Mouse (Mus musculus): ENCODE measurements around the gene Sgip1. TPM values are rescaled to one million over a fixed set of nuclear protein-coding genes. Genes with fewer than 3 reads are reported as not detected.

Sgip1 gene
- polyA plus RNA-seq, 1 experiment from 2014 or later = 70.8 TPM

- Histone ChIP-seq H3K36me3 (ENCODE audit: control insufficient read depth, insufficient read depth, low read length) (no peaks in the 10 kb centered on the region), H3K27me3 (ENCODE audit: control insufficient read depth, insufficient read depth, low read length) (no peaks in the 10 kb centered on the region), H3K9ac (replicated peaks; ENCODE audit: low read length) (no peak overlapping the region), H3K4me3 (replicated peaks; ENCODE audit: low read depth, low read length) (no peak overlapping the region), H3K9me3 (ENCODE audit: control insufficient read depth, low read length) (no peaks in the 10 kb centered on the region), H3K4me2 (ENCODE audit: low read length) (no peak overlapping the region), H3K4me1 (ENCODE audit: control insufficient read depth, insufficient read depth, low read length) (no peaks in the 10 kb centered on the region), H3K27ac (replicated peaks; ENCODE audit: low read depth, low read length) (no peak overlapping the region)
- no peak for ATAC-seq (ENCODE audit: low FRiP score, low TSS enrichment)
- WGBS = 68% methylated on average over 5 of the region's 5 CpGs
- no peak for DNase-seq
Measured at GRCm38 (mm10) chr4:102771598-102772357, 30.7 kb downstream of the Sgip1 start.

DNA sequence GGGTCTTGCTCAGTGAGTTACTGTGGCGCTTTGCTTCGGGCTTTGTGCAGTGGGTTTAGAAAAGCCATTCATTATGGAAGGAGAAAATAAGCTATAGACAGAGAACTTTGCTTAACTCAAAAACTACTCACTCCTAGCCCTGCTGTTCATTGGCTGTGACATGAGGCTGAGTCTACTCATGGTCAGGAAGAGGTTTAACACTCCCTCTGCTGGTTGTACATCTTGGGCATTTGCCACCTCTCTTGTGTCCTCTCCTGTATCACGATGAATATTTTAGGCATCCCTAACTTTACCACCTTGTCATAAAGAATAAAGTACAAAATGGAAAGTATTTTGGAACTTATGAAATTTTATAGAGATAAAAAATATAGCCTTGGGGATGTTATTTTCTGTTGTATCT is 32.1 kb downstream of the Sgip1 start:
- Histone ChIP-seq H3K4me1 (ENCODE audit: control insufficient read depth, insufficient read depth, low read length) (no peaks in the 10 kb centered on the region), H3K27ac (replicated peaks; ENCODE audit: low read depth, low read length) (no peak overlapping the region), H3K9ac (replicated peaks; ENCODE audit: low read length) (no peak overlapping the region), H3K4me3 (replicated peaks; ENCODE audit: low read depth, low read length) (no peak overlapping the region), H3K36me3 (ENCODE audit: control insufficient read depth, insufficient read depth, low read length) (no peaks in the 10 kb centered on the region), H3K4me2 (ENCODE audit: low read length) (no peak overlapping the region), H3K9me3 (ENCODE audit: control insufficient read depth, low read length) (no peaks in the 10 kb centered on the region), H3K27me3 (ENCODE audit: control insufficient read depth, insufficient read depth, low read length) (no peaks in the 10 kb centered on the region)
- WGBS = 84% methylated on average over 3 of the region's 3 CpGs
- no peak for ATAC-seq (ENCODE audit: low FRiP score, low TSS enrichment)
- no peak for DNase-seq

DNA sequence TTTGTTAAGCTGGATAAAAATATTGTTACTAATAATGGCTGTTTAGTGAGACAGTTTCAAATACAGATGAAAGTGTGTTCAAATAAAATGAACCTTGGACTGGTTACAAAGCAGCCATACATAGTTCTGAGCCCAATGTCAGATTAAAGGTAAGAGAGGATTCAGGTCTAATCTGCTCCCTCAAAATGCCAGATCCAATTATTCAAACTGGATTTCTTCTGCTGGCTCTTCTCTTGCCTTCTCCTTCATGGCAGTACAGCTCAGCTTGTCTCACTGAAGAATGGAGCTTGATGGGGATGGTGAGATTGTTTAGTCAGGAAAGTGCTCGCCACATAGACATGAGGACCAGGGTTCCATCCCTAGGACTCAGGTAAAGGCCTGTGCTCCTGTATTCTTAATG is 32.7 kb downstream of the Sgip1 start:
- H3K27me3 ChIP-seq (ENCODE audit: control insufficient read depth, insufficient read depth, low read length) = no peaks in the 10 kb centered on the region
- H3K9me3 ChIP-seq (ENCODE audit: control insufficient read depth, low read length) = no peaks in the 10 kb centered on the region
- H3K27ac ChIP-seq (replicated peaks; ENCODE audit: low read depth, low read length) = no peak overlapping the region
- no peaks in the 10 kb centered on the region for H3K4me1 ChIP-seq (ENCODE audit: control insufficient read depth, insufficient read depth, low read length)
- no peaks in the 10 kb centered on the region for H3K36me3 ChIP-seq (ENCODE audit: control insufficient read depth, insufficient read depth, low read length)
- H3K4me3 ChIP-seq (replicated peaks; ENCODE audit: low read depth, low read length) = no peak overlapping the region
- no peak for ATAC-seq (ENCODE audit: low FRiP score, low TSS enrichment)
- WGBS = 94% methylated on average over 1 of the region's 1 CpGs
- no peak for DNase-seq
- no peak overlapping the region for H3K4me2 ChIP-seq (ENCODE audit: low read length)
- no peak overlapping the region for H3K9ac ChIP-seq (replicated peaks; ENCODE audit: low read length)

DNA sequence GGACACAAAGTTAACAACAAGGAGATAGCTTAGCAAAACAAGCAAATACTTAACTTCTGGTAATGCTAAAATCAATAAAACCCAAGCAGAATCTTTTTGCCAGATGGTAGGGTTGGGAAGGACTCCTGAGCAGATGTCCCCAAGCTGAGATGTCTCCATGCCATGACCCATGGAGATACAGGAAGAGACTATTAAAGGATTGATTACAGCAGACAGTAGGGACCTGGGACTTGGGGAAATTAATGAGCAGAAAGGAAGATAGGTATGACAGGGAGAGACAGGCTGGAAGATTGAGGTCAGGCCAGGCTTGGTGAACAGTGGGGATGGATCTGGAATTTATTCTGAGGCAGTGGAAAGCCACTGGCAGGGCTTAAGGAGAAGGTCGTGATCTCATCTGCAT is 33.5 kb downstream of the Sgip1 start:
- 81% methylated on average over 1 of the region's 1 CpGs for WGBS
- Histone ChIP-seq H3K27ac (replicated peaks; ENCODE audit: low read depth, low read length) (no peak overlapping the region), H3K4me3 (replicated peaks; ENCODE audit: low read depth, low read length) (no peak overlapping the region), H3K4me1 (ENCODE audit: control insufficient read depth, insufficient read depth, low read length) (no peaks in the 10 kb centered on the region), H3K9me3 (ENCODE audit: control insufficient read depth, low read length) (no peaks in the 10 kb centered on the region), H3K9ac (replicated peaks; ENCODE audit: low read length) (no peak overlapping the region), H3K4me2 (ENCODE audit: low read length) (no peak overlapping the region), H3K27me3 (ENCODE audit: control insufficient read depth, insufficient read depth, low read length) (no peaks in the 10 kb centered on the region), H3K36me3 (ENCODE audit: control insufficient read depth, insufficient read depth, low read length) (no peaks in the 10 kb centered on the region)
- DNase-seq (no peak), ATAC-seq (ENCODE audit: low FRiP score, low TSS enrichment) (no peak)

DNA sequence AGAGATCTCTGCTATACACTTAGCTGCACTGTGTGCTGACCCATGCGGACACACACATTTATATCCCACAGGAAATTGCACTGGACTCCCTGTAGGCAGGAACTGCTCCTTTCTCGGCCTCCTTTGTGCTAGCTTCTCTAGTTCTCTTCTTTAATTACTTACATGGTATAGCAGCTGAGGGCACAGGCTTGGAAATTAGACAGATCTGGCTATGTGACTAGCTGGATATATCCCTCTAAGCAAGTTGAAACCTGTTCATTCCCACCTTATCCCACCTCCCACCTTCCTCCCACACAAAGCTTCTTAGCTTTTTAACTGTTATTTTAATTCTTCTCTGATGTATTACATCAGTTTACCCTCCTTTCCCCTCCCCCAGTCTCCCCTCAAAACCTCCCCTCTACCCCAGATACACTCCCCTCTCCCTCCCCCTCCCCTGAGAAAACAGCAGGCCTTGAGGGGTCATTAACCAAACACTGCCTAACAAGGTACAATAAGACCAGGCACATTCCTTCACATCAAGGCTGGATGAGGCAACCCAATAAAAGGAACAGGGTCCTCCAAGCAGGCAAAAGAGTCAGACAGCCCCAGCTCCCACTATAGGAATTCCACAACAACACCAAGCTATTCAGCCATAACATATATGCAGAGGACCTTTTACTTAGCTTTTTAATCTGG is 34.6 kb downstream of the Sgip1 start:
- Histone ChIP-seq H3K4me1 (ENCODE audit: control insufficient read depth, insufficient read depth, low read length) (no peaks in the 10 kb centered on the region), H3K27ac (replicated peaks; ENCODE audit: low read depth, low read length) (no peak overlapping the region), H3K9ac (replicated peaks; ENCODE audit: low read length) (no peak overlapping the region), H3K36me3 (ENCODE audit: control insufficient read depth, insufficient read depth, low read length) (no peaks in the 10 kb centered on the region), H3K4me3 (replicated peaks; ENCODE audit: low read depth, low read length) (no peak overlapping the region), H3K4me2 (ENCODE audit: low read length) (no peak overlapping the region), H3K27me3 (ENCODE audit: control insufficient read depth, insufficient read depth, low read length) (no peaks in the 10 kb centered on the region), H3K9me3 (ENCODE audit: control insufficient read depth, low read length) (no peaks in the 10 kb centered on the region)
- 58% methylated on average over 2 of the region's 2 CpGs for WGBS
- no peak for DNase-seq
- ATAC-seq (ENCODE audit: low FRiP score, low TSS enrichment) = no peak

GRCm38 (mm10) chr4:102779902-102780301 is 38.8 kb downstream of the Sgip1 start:
- Histone ChIP-seq H3K4me3 (replicated peaks; ENCODE audit: low read depth, low read length) (no peak overlapping the region), H3K4me2 (ENCODE audit: low read length) (no peak overlapping the region), H3K9me3 (ENCODE audit: control insufficient read depth, low read length) (no peaks in the 10 kb centered on the region), H3K27me3 (ENCODE audit: control insufficient read depth, insufficient read depth, low read length) (no peaks in the 10 kb centered on the region), H3K4me1 (ENCODE audit: control insufficient read depth, insufficient read depth, low read length) (no peaks in the 10 kb centered on the region), H3K9ac (replicated peaks; ENCODE audit: low read length) (no peak overlapping the region), H3K36me3 (ENCODE audit: control insufficient read depth, insufficient read depth, low read length) (no peaks in the 10 kb centered on the region), H3K27ac (replicated peaks; ENCODE audit: low read depth, low read length) (no peak overlapping the region)
- DNase-seq = no peak
- 74% methylated on average over 6 of the region's 6 CpGs for WGBS
- ATAC-seq (ENCODE audit: low FRiP score, low TSS enrichment) = no peak

DNA sequence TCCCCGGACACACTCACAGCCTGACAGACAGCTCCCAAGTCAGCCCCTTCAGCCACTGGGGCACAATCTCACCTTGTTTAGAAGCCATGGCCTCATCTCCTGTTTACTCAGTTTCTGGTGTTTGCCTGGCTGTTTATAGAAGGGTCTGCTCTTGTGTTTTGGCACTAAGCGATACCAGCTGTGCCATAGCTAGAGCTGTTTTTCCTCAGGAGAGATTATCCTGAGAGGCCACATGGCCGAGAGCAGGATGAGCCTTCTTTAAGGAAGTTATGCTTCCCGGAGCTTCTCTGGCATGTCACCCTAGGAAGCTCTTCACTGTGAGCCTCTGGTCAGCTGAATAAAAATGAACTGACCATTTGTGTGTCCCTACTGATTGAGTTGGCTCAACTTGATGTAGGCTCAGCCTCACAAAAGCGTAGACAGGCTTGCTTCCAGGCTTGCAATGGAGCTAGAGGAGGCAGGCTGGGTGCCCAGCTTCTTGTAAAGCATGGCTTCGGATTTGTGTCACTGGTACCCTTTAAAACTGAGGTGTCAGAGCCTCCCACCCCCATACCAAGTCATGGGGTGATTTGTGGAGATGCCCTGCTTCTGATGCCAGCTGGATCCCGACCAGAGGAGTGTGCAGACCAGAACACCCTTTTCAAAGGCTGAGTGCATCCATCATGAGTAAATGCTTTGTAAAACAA is 42.1 kb downstream of the Sgip1 start:
- Histone ChIP-seq H3K27me3 (ENCODE audit: control insufficient read depth, insufficient read depth, low read length) (no peaks in the 10 kb centered on the region), H3K4me2 (ENCODE audit: low read length) (no peak overlapping the region), H3K36me3 (ENCODE audit: control insufficient read depth, insufficient read depth, low read length) (no peaks in the 10 kb centered on the region), H3K4me1 (ENCODE audit: control insufficient read depth, insufficient read depth, low read length) (no peaks in the 10 kb centered on the region), H3K4me3 (replicated peaks; ENCODE audit: low read depth, low read length) (no peak overlapping the region), H3K27ac (replicated peaks; ENCODE audit: low read depth, low read length) (no peak overlapping the region), H3K9ac (replicated peaks; ENCODE audit: low read length) (no peak overlapping the region), H3K9me3 (ENCODE audit: control insufficient read depth, low read length) (no peaks in the 10 kb centered on the region)
- no peak for ATAC-seq (ENCODE audit: low FRiP score, low TSS enrichment)
- WGBS = 77% methylated on average over 7 of the region's 7 CpGs
- DNase-seq = no peak

- ATAC-seq (ENCODE audit: low FRiP score, low TSS enrichment) = no peak
- 71% methylated on average over 4 of the region's 4 CpGs for WGBS
- Histone ChIP-seq H3K4me3 (replicated peaks; ENCODE audit: low read depth, low read length) (no peak overlapping the region), H3K36me3 (ENCODE audit: control insufficient read depth, insufficient read depth, low read length) (no peaks in the 10 kb centered on the region), H3K4me2 (ENCODE audit: low read length) (no peak overlapping the region), H3K9me3 (ENCODE audit: control insufficient read depth, low read length) (no peaks in the 10 kb centered on the region), H3K27ac (replicated peaks; ENCODE audit: low read depth, low read length) (no peak overlapping the region), H3K27me3 (ENCODE audit: control insufficient read depth, insufficient read depth, low read length) (no peaks in the 10 kb centered on the region), H3K9ac (replicated peaks; ENCODE audit: low read length) (no peak overlapping the region), H3K4me1 (ENCODE audit: control insufficient read depth, insufficient read depth, low read length) (no peaks in the 10 kb centered on the region)
- no peak for DNase-seq
Measured at GRCm38 (mm10) chr4:102785158-102785557, 44.1 kb downstream of the Sgip1 start.
